Mouse (Mus musculus) heart, embryonic 16.5 days (tissue): Measurements from ENCODE around the gene Sgsm3. TPM values are rescaled to one million over a fixed set of nuclear protein-coding genes. Genes with fewer than 3 reads are reported as not detected.

Source experiments
- ATAC-seq: fragments of 200-750 bp; cut with Nextera tagmentation; replicated peaks from 2 replicates; pipeline ENCODE4 v1.8.0; 2017; ENCODE audit warnings: moderate number of reproducible peaks; ENCODE audit not compliant: insufficient read depth, low FRiP score; ENCODE audit errors: extremely low read depth
- H3K27ac ChIP-seq: fragments of 300-500 bp; sonication (generic); 2 replicates; pipeline ENCODE4 v1.5.1; 2014; ENCODE audit warnings: mild to moderate bottlenecking, low read length, control low read depth, moderate library complexity
- H3K27me3 ChIP-seq: fragments of 300-500 bp; sonication (generic); 2 replicates; pipeline ENCODE4 v1.6.1; 2014; ENCODE audit warnings: low read length, mixed read lengths; ENCODE audit not compliant: control insufficient read depth, insufficient read depth
- H3K36me3 ChIP-seq: fragments of 300-500 bp; sonication (generic); 2 replicates; pipeline ENCODE4 v1.6.1; 2014; ENCODE audit not compliant: control insufficient read depth, insufficient read depth
- H3K4me1 ChIP-seq: fragments of 300-500 bp; sonication (generic); 2 replicates; pipeline ENCODE4 v1.6.1; 2014; ENCODE audit warnings: low read length, mixed read lengths; ENCODE audit not compliant: control insufficient read depth, insufficient read depth
- H3K4me2 ChIP-seq: fragments of 300-500 bp; sonication (generic); 2 replicates; pipeline ENCODE4 v1.6.1; 2014; ENCODE audit warnings: low read depth, mild to moderate bottlenecking, control low read depth, low read length
- H3K4me3 ChIP-seq: fragments of 300-500 bp; sonication (generic); 2 replicates; pipeline ENCODE4 v1.5.1; 2014; ENCODE audit warnings: mild to moderate bottlenecking, control low read depth, low read length
- H3K9ac ChIP-seq: fragments of 300-500 bp; sonication (generic); 2 replicates; pipeline ENCODE4 v1.6.1; 2014; ENCODE audit warnings: low read length, control low read depth
- H3K9me3 ChIP-seq: fragments of 300-500 bp; sonication (generic); replicated peaks from 2 replicates; pipeline ENCODE4 v1.6.1; 2016; ENCODE audit warnings: low read length; ENCODE audit not compliant: control insufficient read depth
- WGBS: fragments of 180-500 bp; shearing (Covaris S2); extraction: QIAGEN DNeasy Blood & Tissue Kit; methylation state at CpG from one replicate; pipeline ENCODE4 v1.1.7; 2014; 5-methylcytosine and 5-hydroxymethylcytosine counted together
- polyA plus RNA-seq: library from polyadenylated mRNA; unstranded; fragments of >200 nt; fragmentation: Nextera tagmentation; extraction: Ambion mirVana; gene quantifications from 2 replicates; pipeline ENCODE4 v1.2.1, GENCODE M21; 2015

Gene Sgsm3
- polyA plus RNA-seq, 1 experiment from 2014 or later = 15.8 TPM

- H3K9me3 ChIP-seq = no peaks in the 10 kb centered on the region
- H3K27me3 ChIP-seq = no peaks in the 10 kb centered on the region
- 55% methylated on average over 5 of the region's 5 CpGs for WGBS
- no peaks in the 10 kb centered on the region; the same call in 1 of the 2 replicates for H3K36me3 ChIP-seq
- H3K27ac ChIP-seq = no peak overlapping the region
- no peak overlapping the region for H3K9ac ChIP-seq
- no peak overlapping the region for H3K4me3 ChIP-seq
- no peak overlapping the region for H3K4me2 ChIP-seq
- no peak for ATAC-seq
- no peaks in the 10 kb centered on the region for H3K4me1 ChIP-seq
Measured at GRCm38 (mm10) chr15:80939401-80939800, 38.2 kb upstream of the Sgsm3 start.

GRCm38 (mm10) chr15:80941468-80942040 is 36.0 kb upstream of the Sgsm3 start:
- H3K27me3 ChIP-seq = no peaks in the 10 kb centered on the region
- WGBS = 91% methylated on average over 6 of the region's 6 CpGs

GRCm38 (mm10) chr15:80945851-80946250 is 31.7 kb upstream of the Sgsm3 start:
- 50% methylated on average over 3 of the region's 3 CpGs for WGBS

More at GRCm38 (mm10) chr15:80941468-80942040, 36.0 kb upstream of the Sgsm3 start:
- H3K4me3 ChIP-seq = no peak overlapping the region
- no peak overlapping the region for H3K4me2 ChIP-seq
- H3K36me3 ChIP-seq = no peaks in the 10 kb centered on the region; the same call in 1 of the 2 replicates
- H3K27ac ChIP-seq = no peak overlapping the region
- no peak for ATAC-seq
- H3K9me3 ChIP-seq = no peaks in the 10 kb centered on the region
- H3K9ac ChIP-seq = no peak overlapping the region
- H3K4me1 ChIP-seq = no peaks in the 10 kb centered on the region

GRCm38 (mm10) chr15:80948145-80949135 is 29.1 kb upstream of the Sgsm3 start, which contains the start of gene Adsl:
TSS of gene Adsl (plus strand) at chr15:80948490.
- peaks cover 12% of the 10 kb centered on the region for H3K36me3 ChIP-seq
- H3K9ac ChIP-seq = peak within 1 kb of the TSS; percentile 80
- H3K4me1 ChIP-seq = peaks cover 9% of the 10 kb centered on the region
- peak; percentile 96 for ATAC-seq
- H3K4me3 ChIP-seq = peak within 1 kb of the TSS; percentile 75
- peak within 1 kb of the TSS; percentile 65 for H3K4me2 ChIP-seq
- H3K27ac ChIP-seq = peak within 1 kb of the TSS; percentile 77
- no peaks in the 10 kb centered on the region for H3K27me3 ChIP-seq
- no peaks in the 10 kb centered on the region for H3K9me3 ChIP-seq
- under 1% methylated on average over 63 of the region's 63 CpGs for WGBS

More at GRCm38 (mm10) chr15:80945851-80946250, 31.7 kb upstream of the Sgsm3 start:
- Histone ChIP-seq H3K4me3 (no peak overlapping the region), H3K4me1 (peaks cover 9% of the 10 kb centered on the region), H3K27ac (no peak overlapping the region), H3K4me2 (no peak overlapping the region), H3K9me3 (no peaks in the 10 kb centered on the region), H3K9ac (no peak overlapping the region), H3K27me3 (no peaks in the 10 kb centered on the region), H3K36me3 (no peaks in the 10 kb centered on the region; the same call in 1 of the 2 replicates)
- ATAC-seq = no peak

GRCm38 (mm10) chr15:80949431-80949830 is 28.1 kb upstream of the Sgsm3 start:
- Histone ChIP-seq H3K9me3 (no peaks in the 10 kb centered on the region), H3K4me1 (peaks cover 9% of the 10 kb centered on the region), H3K36me3 (peaks cover 22% of the 10 kb centered on the region), H3K4me2 (peak overlapping the region; percentile 65), H3K27me3 (no peaks in the 10 kb centered on the region), H3K4me3 (peak overlapping the region; percentile 75), H3K9ac (peak overlapping the region; percentile 80), H3K27ac (no peak overlapping the region)
- no peak for ATAC-seq
- 50% methylated on average over 4 of the region's 4 CpGs for WGBS

GRCm38 (mm10) chr15:80950055-80950454 is 27.5 kb upstream of the Sgsm3 start:
- no peak overlapping the region; the same call in 1 of the 2 replicates for H3K4me3 ChIP-seq
- no peak overlapping the region for H3K9ac ChIP-seq
- H3K36me3 ChIP-seq = peaks cover 26% of the 10 kb centered on the region
- no peak for ATAC-seq
- peaks cover 9% of the 10 kb centered on the region for H3K4me1 ChIP-seq
- H3K27me3 ChIP-seq = no peaks in the 10 kb centered on the region
- no peaks in the 10 kb centered on the region for H3K9me3 ChIP-seq
- no peak overlapping the region for H3K27ac ChIP-seq
- WGBS = 84% methylated on average over 7 of the region's 7 CpGs
- peak overlapping the region; percentile 65; the same call in 1 of the 2 replicates for H3K4me2 ChIP-seq

- Histone ChIP-seq H3K36me3 (peaks cover 54% of the 10 kb centered on the region), H3K4me3 (no peak overlapping the region), H3K4me2 (no peak overlapping the region), H3K9ac (no peak overlapping the region), H3K4me1 (peaks cover 9% of the 10 kb centered on the region), H3K9me3 (no peaks in the 10 kb centered on the region), H3K27ac (no peak overlapping the region), H3K27me3 (no peaks in the 10 kb centered on the region)
- no peak for ATAC-seq
- WGBS = 88% methylated on average over 9 of the region's 9 CpGs
Measured at GRCm38 (mm10) chr15:80953971-80954370, 23.6 kb upstream of the Sgsm3 start.

GRCm38 (mm10) chr15:80954861-80955260 is 22.7 kb upstream of the Sgsm3 start:
- 77% methylated on average over 3 of the region's 3 CpGs for WGBS

More at GRCm38 (mm10) chr15:80954861-80955260, 22.7 kb upstream of the Sgsm3 start:
- H3K36me3 ChIP-seq = peaks cover 58% of the 10 kb centered on the region
- H3K4me2 ChIP-seq = no peak overlapping the region
- ATAC-seq = no peak
- no peak overlapping the region for H3K9ac ChIP-seq
- H3K27ac ChIP-seq = no peak overlapping the region
- no peaks in the 10 kb centered on the region for H3K27me3 ChIP-seq
- H3K4me1 ChIP-seq = peaks cover 2% of the 10 kb centered on the region
- H3K4me3 ChIP-seq = no peak overlapping the region
- no peaks in the 10 kb centered on the region for H3K9me3 ChIP-seq
